Mouse (Mus musculus) liver, postnatal 0 days (tissue): ENCODE measurements around the gene Nrg4. TPM values are rescaled to one million over a fixed set of nuclear protein-coding genes. Genes with fewer than 3 reads are reported as not detected.

Source experiments
- ATAC-seq: fragments of 200-750 bp; cut with Nextera tagmentation; 2 replicates; pipeline ENCODE4 v1.8.0; 2017; ENCODE audit warnings: mild to moderate bottlenecking, moderate library complexity
- DNase-seq: peaks from one replicate; pipeline ENCODE4 v3.0.0-alpha.2; 2016
- H3K27ac ChIP-seq: fragments of 300-500 bp; sonication (generic); 2 replicates; pipeline ENCODE4 v1.5.1; 2014; ENCODE audit warnings: antibody characterized with exemption, moderate library complexity, mild to moderate bottlenecking, low read depth
- H3K27me3 ChIP-seq: fragments of 300-500 bp; sonication (generic); 2 replicates; pipeline ENCODE4 v1.6.1; 2014; ENCODE audit warnings: low read length, control low read depth, mixed read lengths; ENCODE audit not compliant: insufficient read depth
- H3K36me3 ChIP-seq: fragments of 300-500 bp; sonication (generic); replicated peaks from 2 replicates; pipeline ENCODE4 v1.6.1; 2014; ENCODE audit warnings: mild to moderate bottlenecking, control low read depth, low read length, moderate library complexity, mixed read lengths; ENCODE audit not compliant: insufficient read depth
- H3K4me1 ChIP-seq: fragments of 300-500 bp; sonication (generic); 2 replicates; pipeline ENCODE4 v1.6.1; 2014; ENCODE audit warnings: antibody characterized with exemption, mild to moderate bottlenecking, control low read depth; ENCODE audit not compliant: insufficient read depth
- H3K4me2 ChIP-seq: fragments of 300-500 bp; sonication (generic); 2 replicates; pipeline ENCODE4 v1.6.1; 2014; ENCODE audit warnings: low read depth, mild to moderate bottlenecking, low read length, moderate library complexity, mixed read lengths
- H3K4me3 ChIP-seq: fragments of 300-500 bp; sonication (generic); 2 replicates; pipeline ENCODE4 v1.5.1; 2014; ENCODE audit warnings: low read depth, low read length
- H3K9ac ChIP-seq: fragments of 300-500 bp; sonication (generic); replicated peaks from 2 replicates; pipeline ENCODE4 v1.6.1; 2014; ENCODE audit warnings: mild to moderate bottlenecking, moderate library complexity
- H3K9me3 ChIP-seq: fragments of 300-500 bp; sonication (generic); 2 replicates; pipeline ENCODE4 v1.6.1; 2016; ENCODE audit warnings: mild to moderate bottlenecking, control low read depth, low read length, mixed read lengths
- CTCF ChIP-seq: sonication (generic); IDR thresholded peaks from 2 replicates; pipeline ENCODE4 v1.5.1; 2016; ENCODE audit warnings: antibody characterized with exemption, low read depth
- EP300 ChIP-seq: IDR thresholded peaks from 2 replicates; pipeline ENCODE4 v1.6.1; 2016; ENCODE audit warnings: antibody characterized with exemption, low read depth, mild to moderate bottlenecking
- WGBS: fragments of 180-500 bp; shearing (Covaris S2); extraction: QIAGEN DNeasy Blood & Tissue Kit; methylation state at CpG from one replicate; pipeline ENCODE4 v1.1.7; 2014; ENCODE audit not compliant: insufficient replicate concordance; 5-methylcytosine and 5-hydroxymethylcytosine counted together
- polyA plus RNA-seq: library from polyadenylated mRNA; unstranded; fragments of >200 nt; fragmentation: Nextera tagmentation; extraction: Ambion mirVana; gene quantifications from 2 replicates; pipeline ENCODE4 v1.2.1, GENCODE M21; 2015

Nrg4 gene
- polyA plus RNA-seq, 1 experiment from 2014 or later: 6.6 TPM

DNA sequence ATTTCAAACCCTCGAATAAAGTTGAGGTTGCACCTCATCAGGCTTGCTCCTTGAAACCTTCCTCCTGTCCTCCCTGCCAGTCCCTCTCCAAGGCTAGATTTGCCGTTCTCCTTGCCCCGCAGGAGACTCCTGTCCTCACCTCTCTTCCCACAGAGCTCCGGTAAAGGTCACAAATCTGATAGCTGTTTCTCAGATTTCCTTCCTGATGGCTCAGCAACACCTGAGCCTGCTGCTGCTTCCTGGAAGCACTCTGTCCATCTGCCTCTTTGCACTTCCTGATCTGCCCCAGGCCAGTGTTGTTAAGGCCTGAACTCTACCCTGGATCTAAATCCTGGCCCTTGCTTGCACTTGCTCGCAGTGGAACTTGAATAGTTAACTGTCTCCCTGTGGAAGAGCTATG is 5.8 kb upstream of the Nrg4 start:
- H3K4me2 ChIP-seq: no peak overlapping the region
- WGBS: 46% methylated on average over 5 of the region's 5 CpGs
- TF ChIP-seq CTCF (no peak), EP300 (no peak)
- H3K4me1 ChIP-seq: no peaks in the 10 kb centered on the region
- H3K9ac ChIP-seq: no peak overlapping the region
- DNase-seq (no peak), ATAC-seq (no peak; the same call in 1 of the 2 replicates)
- H3K9me3 ChIP-seq: no peaks in the 10 kb centered on the region
- H3K27ac ChIP-seq: no peak overlapping the region
- H3K36me3 ChIP-seq: no peaks in the 10 kb centered on the region
- H3K27me3 ChIP-seq: peaks cover 30% of the 10 kb centered on the region
- no peak overlapping the region for H3K4me3 ChIP-seq

DNA sequence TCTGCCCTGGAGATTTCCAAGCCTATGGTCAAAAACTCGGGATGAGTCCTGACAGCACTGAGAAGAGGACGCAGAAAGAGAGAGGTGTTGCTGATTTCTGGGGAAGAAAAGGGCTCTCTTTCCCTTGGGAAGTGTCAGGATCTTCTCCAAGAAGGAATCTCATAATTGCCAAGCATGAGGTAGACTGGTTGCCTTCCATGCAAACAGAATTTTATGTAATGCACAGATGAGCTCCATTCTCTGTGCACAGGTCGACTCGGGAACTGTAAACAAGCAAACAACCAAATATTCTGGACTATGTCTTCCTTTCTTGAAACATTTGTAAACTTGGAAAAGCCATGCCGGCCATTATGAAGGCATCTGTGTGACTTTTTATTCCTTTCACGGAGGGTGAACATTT is 2.8 kb upstream of the Nrg4 start:
- H3K36me3 ChIP-seq: no peaks in the 10 kb centered on the region
- 69% methylated on average over 6 of the region's 6 CpGs for WGBS
- no peak overlapping the region for H3K4me3 ChIP-seq
- no peak for DNase-seq
- ATAC-seq: no peak
- H3K27me3 ChIP-seq: peaks cover 54% of the 10 kb centered on the region
- H3K4me2 ChIP-seq: no peak overlapping the region
- H3K27ac ChIP-seq: no peak overlapping the region
- 0 out of 2 replicates have a peak, but pooled peaks cover 5% of the 10 kb centered on the region for H3K4me1 ChIP-seq
- TF ChIP-seq CTCF: no peak
- no peak for TF ChIP-seq EP300
- no peaks in the 10 kb centered on the region for H3K9me3 ChIP-seq
- no peak overlapping the region for H3K9ac ChIP-seq

DNA sequence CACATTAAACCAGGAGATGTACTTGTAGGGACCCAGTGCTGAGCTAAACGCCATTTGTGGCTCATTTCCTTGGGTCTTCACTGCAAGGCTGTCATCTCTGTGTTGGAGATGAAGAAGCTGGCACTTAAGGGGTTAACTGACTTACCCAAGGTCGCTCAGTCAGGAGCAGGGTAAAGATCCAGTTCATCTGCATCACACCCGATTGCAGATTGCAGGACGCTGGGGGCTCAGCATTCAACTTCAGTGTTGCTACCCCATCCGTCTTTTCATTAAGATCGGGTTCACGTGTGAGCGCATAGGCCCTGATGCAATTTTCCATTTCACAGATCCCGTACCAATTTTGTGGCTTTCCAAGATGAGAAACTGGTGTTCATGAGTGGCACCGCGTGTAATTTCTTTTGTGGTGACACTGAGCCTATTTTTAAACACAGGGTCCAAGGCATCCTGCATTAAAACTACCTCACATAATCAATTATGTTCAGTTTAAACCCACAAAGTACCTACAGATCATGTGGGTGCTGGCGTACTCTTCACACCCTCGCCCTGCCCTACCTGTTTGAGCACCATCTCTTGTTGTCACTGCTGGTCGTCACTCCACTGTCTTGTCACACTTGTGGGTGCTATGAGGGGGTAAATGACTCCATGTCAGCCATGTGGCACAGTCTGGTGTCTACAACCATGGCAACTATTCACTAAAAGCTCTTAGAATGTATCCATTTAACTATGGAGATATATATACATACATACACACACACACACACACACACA is 1.7 kb upstream of the Nrg4 start:
- no peak overlapping the region for H3K9ac ChIP-seq
- H3K4me2 ChIP-seq: no peak overlapping the region
- no peaks in the 10 kb centered on the region for H3K9me3 ChIP-seq
- ATAC-seq: no peak
- H3K36me3 ChIP-seq: no peaks in the 10 kb centered on the region
- no peak overlapping the region for H3K27ac ChIP-seq
- no peak overlapping the region for H3K4me3 ChIP-seq
- H3K4me1 ChIP-seq: 0 out of 2 replicates have a peak, but pooled peaks cover 5% of the 10 kb centered on the region
- TF ChIP-seq CTCF: no peak
- TF ChIP-seq EP300: no peak
- DNase-seq: no peak
- 27% methylated on average over 14 of the region's 14 CpGs for whole genome bisulfite sequencing
- peaks cover 56% of the 10 kb centered on the region for H3K27me3 ChIP-seq

DNA sequence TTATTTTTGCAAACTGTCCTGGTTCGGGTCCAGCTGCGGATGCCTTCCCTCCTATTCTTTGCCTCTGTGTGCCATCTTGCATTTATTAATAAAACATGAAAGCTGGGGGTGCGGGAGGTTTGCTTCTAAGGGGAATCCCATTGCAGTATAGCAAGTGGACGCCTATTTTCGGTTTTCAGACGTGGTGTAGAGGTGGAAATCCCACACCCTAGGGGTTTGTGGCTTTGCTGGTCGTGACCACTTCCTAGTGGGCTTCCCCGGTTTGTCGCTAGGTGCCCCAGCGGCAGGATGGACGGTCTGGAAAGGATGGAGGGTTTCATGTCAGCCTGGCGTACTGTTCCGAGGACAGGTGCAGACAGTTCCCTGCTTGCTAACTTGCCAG is 581 bp upstream of the Nrg4 start:
- WGBS: 1% methylated on average over 13 of the region's 13 CpGs
- H3K27ac ChIP-seq: no peak overlapping the region
- no peaks in the 10 kb centered on the region for H3K36me3 ChIP-seq
- H3K4me2 ChIP-seq: peak overlapping the region; percentile 98
- peak overlapping the region; percentile 72 for H3K4me3 ChIP-seq
- peak overlapping the region; percentile 66 for H3K9ac ChIP-seq
- ATAC-seq: peak; percentile 16; the same call in 1 of the 2 replicates
- H3K9me3 ChIP-seq: no peaks in the 10 kb centered on the region
- H3K4me1 ChIP-seq: 0 out of 2 replicates have a peak, but pooled peaks cover 5% of the 10 kb centered on the region
- H3K27me3 ChIP-seq: peaks cover 51% of the 10 kb centered on the region
- DNase-seq: peak; percentile 22
- TF ChIP-seq EP300: no peak
- TF ChIP-seq CTCF: no peak

DNA sequence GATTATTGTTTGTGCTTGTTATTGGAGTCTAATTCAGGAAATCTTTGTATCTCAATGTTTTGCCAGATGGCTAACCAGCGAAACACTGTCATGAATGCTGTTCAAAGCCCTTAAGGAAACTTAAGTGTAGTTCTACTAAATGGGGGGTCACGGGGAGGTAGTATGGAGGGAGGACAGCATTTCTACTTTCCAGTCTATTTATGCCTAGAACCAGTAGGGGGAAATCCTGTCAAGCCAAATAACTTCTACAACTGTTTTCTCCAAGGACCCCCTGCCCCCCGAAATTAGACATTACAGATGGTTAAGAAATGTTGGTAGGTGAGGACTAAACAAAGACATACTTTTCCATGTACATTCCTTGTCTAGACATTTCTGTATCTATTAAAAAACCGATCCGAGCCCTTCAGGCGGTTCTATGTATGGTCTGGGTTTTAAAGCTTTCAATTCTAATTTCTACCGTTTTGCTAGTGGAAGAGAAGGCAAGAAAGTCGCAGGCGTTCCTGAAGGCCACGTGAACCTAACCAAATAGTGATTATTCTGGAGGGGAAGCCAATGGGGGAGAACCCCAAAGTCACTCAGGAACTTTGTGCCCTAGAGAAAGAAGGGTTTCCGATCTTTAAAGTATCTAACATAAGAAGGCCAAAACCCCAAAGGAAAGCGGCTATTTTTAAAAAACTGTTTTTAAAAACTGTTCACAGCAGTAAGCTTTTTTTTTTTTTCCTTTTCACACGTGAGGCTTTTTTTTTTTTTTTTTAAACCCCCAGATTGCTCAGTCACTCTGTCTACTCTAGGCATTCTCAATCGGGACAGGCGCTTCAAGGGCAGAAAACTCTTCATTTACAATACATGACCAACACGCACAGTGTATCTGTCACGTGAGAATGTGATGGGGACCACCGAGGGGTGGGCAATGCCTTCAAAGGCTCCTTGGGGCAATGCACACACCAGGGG is 805 bp downstream of the Nrg4 start:
- Histone ChIP-seq H3K27me3 (peaks cover 50% of the 10 kb centered on the region), H3K27ac (no peak overlapping the region), H3K9me3 (no peaks in the 10 kb centered on the region), H3K4me2 (peak overlapping the region; percentile 98), H3K36me3 (no peaks in the 10 kb centered on the region), H3K9ac (peak overlapping the region; percentile 66), H3K4me3 (peak overlapping the region; percentile 72), H3K4me1 (0 out of 2 replicates have a peak, but pooled peaks cover 5% of the 10 kb centered on the region)
- no peak for DNase-seq
- ATAC-seq: peak; percentile 20; the same call in 1 of the 2 replicates
- TF ChIP-seq CTCF (no peak), EP300 (no peak)
- 15% methylated on average over 18 of the region's 18 CpGs for WGBS

DNA sequence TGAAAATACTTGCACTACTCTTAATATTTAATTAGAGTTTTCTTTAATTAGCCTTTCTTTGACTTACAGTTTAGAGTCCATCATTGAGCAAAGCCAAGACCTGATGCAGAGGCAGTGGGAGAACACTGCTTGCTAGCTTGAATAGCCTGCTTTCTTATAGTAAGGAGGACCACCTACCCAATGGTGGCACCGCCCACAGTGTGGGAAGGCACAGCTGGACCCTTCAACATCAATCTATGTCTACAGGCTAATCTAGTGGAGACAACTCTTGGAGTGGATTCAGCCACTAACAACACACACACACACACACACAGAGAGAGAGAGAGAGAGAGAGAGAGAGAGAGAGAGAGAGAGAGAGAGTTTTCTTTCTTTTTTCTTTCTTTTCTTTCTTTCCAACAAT is 1.6 kb downstream of the Nrg4 start:
- Histone ChIP-seq H3K27me3 (peaks cover 48% of the 10 kb centered on the region), H3K4me1 (0 out of 2 replicates have a peak, but pooled peaks cover 5% of the 10 kb centered on the region), H3K4me3 (no peak overlapping the region), H3K4me2 (no peak overlapping the region), H3K36me3 (no peaks in the 10 kb centered on the region), H3K9me3 (no peaks in the 10 kb centered on the region), H3K27ac (no peak overlapping the region), H3K9ac (no peak overlapping the region)
- no peak for ATAC-seq
- TF ChIP-seq EP300 (no peak), CTCF (no peak)
- DNase-seq: no peak
- WGBS: 56% methylated on average over 1 of the region's 1 CpGs
